Mouse (Mus musculus) limb, embryonic 13.5 days (tissue): ENCODE results near the gene Fam240a. TPM values are rescaled to one million over a fixed set of nuclear protein-coding genes. Genes with fewer than 3 reads are reported as not detected.

Experiments
- ATAC-seq: fragments of 200-750 bp; cut with Nextera tagmentation; 2 replicates; pipeline ENCODE4 v1.8.0; 2017; ENCODE audit warnings: low read depth, moderate number of reproducible peaks, moderate TSS enrichment; ENCODE audit not compliant: low FRiP score
- H3K27ac ChIP-seq: fragments of 300-500 bp; sonication (generic); 2 replicates; pipeline ENCODE4 v1.5.1; 2015; ENCODE audit warnings: inconsistent platforms, mild to moderate bottlenecking, moderate library complexity
- H3K27me3 ChIP-seq: fragments of 300-500 bp; sonication (generic); 2 replicates; pipeline ENCODE4 v1.6.1; 2015; ENCODE audit warnings: mild to moderate bottlenecking, inconsistent platforms
- H3K36me3 ChIP-seq: fragments of 300-500 bp; sonication (generic); 2 replicates; pipeline ENCODE4 v1.6.1; 2015; ENCODE audit warnings: inconsistent platforms, mild to moderate bottlenecking, moderate library complexity
- H3K4me1 ChIP-seq: fragments of 300-500 bp; sonication (generic); 2 replicates; pipeline ENCODE4 v1.6.1; 2015; ENCODE audit warnings: inconsistent platforms
- H3K4me2 ChIP-seq: fragments of 300-500 bp; sonication (generic); replicated peaks from 2 replicates; pipeline ENCODE4 v1.6.1; 2015; ENCODE audit warnings: inconsistent platforms, mild to moderate bottlenecking, moderate library complexity
- H3K4me3 ChIP-seq: fragments of 300-500 bp; sonication (generic); 2 replicates; pipeline ENCODE4 v1.5.1; 2015; ENCODE audit warnings: moderate library complexity, mild to moderate bottlenecking, inconsistent platforms
- H3K9ac ChIP-seq: fragments of 300-500 bp; sonication (generic); 2 replicates; pipeline ENCODE4 v1.6.1; 2015; ENCODE audit warnings: mild to moderate bottlenecking, inconsistent platforms
- H3K9me3 ChIP-seq: fragments of 300-500 bp; sonication (generic); 2 replicates; pipeline ENCODE4 v1.6.1; 2016; ENCODE audit warnings: inconsistent platforms
- WGBS: fragments of 180-500 bp; shearing (Covaris S2); methylation state at CpG from one replicate; pipeline ENCODE4 v1.1.7; 2015; 5-methylcytosine and 5-hydroxymethylcytosine counted together
- polyA plus RNA-seq: library from polyadenylated mRNA; unstranded; fragments of >200 nt; fragmentation: Nextera tagmentation; extraction: Ambion mirVana; gene quantifications from 2 replicates; pipeline ENCODE4 v1.2.1, GENCODE M21; 2015

Fam240a gene
- polyA plus RNA-seq: not detected in 2 replicates

DNA sequence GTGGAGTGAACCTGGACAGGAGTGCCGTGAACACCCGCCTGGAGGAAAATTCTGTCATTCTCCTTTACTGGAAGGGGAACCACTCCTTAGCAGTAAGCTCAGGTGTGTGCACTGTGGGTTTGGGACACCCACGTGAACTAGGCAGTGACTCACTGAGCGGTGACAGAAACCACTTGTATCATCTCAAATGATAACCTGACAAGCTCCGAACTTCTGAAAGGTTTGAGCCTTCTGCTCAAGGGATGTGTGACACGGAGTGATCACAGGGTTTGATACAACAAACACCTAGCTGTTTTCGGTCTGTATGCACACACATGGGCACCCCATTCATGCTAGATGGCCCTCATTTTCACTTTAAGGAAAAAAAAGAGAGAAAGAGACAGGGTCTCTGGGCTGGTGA lies at the start of gene Fam240a:
Gene Fam240a, minus strand, starts transcription at position 76 of the 400 bp plus-strand sequence.
- H3K9me3 ChIP-seq: no peaks in the 10 kb centered on the region
- no peak within 1 kb of the TSS for H3K27ac ChIP-seq
- ATAC-seq: no peak
- WGBS: 86% methylated on average over 7 of the region's 7 CpGs
- no peaks in the 10 kb centered on the region for H3K36me3 ChIP-seq
- H3K4me1 ChIP-seq: no peaks in the 10 kb centered on the region
- H3K27me3 ChIP-seq: no peaks in the 10 kb centered on the region
- no peak within 1 kb of the TSS for H3K4me3 ChIP-seq
- H3K4me2 ChIP-seq: no peak within 1 kb of the TSS
- no peak within 1 kb of the TSS for H3K9ac ChIP-seq

- Histone ChIP-seq H3K27me3 (no peaks in the 10 kb centered on the region), H3K36me3 (no peaks in the 10 kb centered on the region), H3K27ac (no peak overlapping the region), H3K4me1 (no peaks in the 10 kb centered on the region), H3K4me2 (no peak overlapping the region), H3K9ac (no peak overlapping the region), H3K9me3 (no peaks in the 10 kb centered on the region; the same call in 1 of the 2 replicates), H3K4me3 (no peak overlapping the region)
- ATAC-seq: no peak
- WGBS: 72% methylated on average over 2 of the region's 2 CpGs
Measured at GRCm38 (mm10) chr9:110965910-110966231, 49.2 kb upstream of the Fam240a start.

DNA sequence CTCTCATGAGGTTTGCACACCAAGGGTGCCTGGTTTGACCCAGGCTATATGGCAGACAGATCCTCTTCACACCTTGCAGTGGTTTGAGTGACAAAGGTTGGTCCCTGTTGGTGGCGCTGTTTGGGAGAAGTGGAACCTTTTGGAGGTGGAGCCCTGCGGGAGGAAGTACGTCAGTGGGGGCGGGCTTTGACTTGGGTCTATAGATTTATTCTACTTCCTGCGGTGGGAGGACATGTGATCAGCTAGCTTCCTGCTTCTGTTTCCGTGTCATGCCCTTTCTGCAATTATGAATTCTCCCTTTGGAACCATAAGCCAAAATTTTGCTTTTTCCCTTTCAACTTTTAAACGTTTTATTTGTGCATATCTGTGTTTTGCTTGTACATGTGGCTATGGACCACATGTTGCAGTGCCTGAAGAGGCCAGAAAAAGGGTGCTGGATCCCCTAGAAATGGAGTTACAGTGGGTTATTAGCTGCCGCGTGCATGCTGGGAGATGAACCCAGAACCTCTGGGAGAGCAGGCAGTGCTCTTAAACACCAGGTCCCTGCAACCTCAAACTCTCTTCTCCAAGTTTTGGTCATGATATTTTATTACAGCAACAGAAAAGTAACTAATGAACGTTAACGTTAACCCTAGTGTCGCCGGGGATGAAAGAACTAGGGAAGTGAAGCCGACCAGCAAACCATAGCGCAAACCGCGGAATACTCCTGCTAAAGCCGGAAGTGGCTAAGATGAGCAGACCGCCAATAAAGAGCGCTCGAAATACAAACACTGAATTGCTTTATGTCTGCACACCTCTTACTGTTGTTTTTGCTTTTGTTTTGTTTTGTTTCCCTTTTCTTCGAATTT lies 48.6 kb upstream of the Fam240a start:
- no peak for ATAC-seq
- 88% methylated on average over 22 of the region's 22 CpGs for WGBS

DNA sequence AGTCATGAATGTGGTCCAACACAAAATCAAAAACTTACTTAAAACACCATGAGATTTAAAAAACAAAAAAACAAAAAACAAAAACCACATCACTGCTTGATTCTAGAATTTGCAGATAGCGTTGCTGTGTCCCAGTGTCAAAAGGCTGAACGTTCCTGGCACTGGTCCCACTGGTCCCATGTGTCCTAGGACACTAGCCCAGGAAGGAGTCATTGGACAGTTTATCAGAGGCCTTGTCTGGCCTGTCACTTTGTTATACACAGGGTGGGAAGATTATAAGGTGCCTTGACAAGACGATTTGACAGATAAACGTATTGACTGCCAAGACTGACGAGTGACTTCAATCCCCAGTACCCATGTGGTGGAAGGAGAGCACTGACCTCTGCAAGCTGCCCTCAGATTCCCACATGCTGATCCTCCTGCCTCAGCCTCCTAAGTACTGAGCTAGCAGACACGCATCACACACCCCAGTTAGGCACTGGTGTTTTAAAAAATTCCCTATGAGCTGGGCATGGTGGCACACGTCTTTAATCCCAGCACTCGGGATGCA lies 47.0 kb upstream of the Fam240a start:
- no peak overlapping the region for H3K4me3 ChIP-seq
- H3K4me1 ChIP-seq: no peaks in the 10 kb centered on the region
- H3K27ac ChIP-seq: no peak overlapping the region
- no peaks in the 10 kb centered on the region for H3K36me3 ChIP-seq
- H3K27me3 ChIP-seq: no peaks in the 10 kb centered on the region
- no peak overlapping the region for H3K9ac ChIP-seq
- H3K4me2 ChIP-seq: no peak overlapping the region
- no peak for ATAC-seq
- no peaks in the 10 kb centered on the region; the same call in 1 of the 2 replicates for H3K9me3 ChIP-seq
- WGBS: 86% methylated on average over 8 of the region's 8 CpGs

More for the DNA sequence above, 48.6 kb upstream of the Fam240a start:
- no peak overlapping the region for H3K27ac ChIP-seq
- H3K9ac ChIP-seq: no peak overlapping the region
- H3K4me2 ChIP-seq: no peak overlapping the region
- H3K4me3 ChIP-seq: no peak overlapping the region
- no peaks in the 10 kb centered on the region for H3K27me3 ChIP-seq
- H3K4me1 ChIP-seq: no peaks in the 10 kb centered on the region
- no peaks in the 10 kb centered on the region for H3K36me3 ChIP-seq
- H3K9me3 ChIP-seq: no peaks in the 10 kb centered on the region; the same call in 1 of the 2 replicates

- no peaks in the 10 kb centered on the region for H3K4me1 ChIP-seq
- no peaks in the 10 kb centered on the region for H3K36me3 ChIP-seq
- peaks cover 1% of the 10 kb centered on the region; the same call in 1 of the 2 replicates for H3K27me3 ChIP-seq
- 98% methylated on average over 8 of the region's 8 CpGs for WGBS
- no peak overlapping the region for H3K4me2 ChIP-seq
- no peaks in the 10 kb centered on the region for H3K9me3 ChIP-seq
- H3K4me3 ChIP-seq: no peak overlapping the region
- no peak overlapping the region for H3K27ac ChIP-seq
- H3K9ac ChIP-seq: no peak overlapping the region
- no peak for ATAC-seq
Measured at GRCm38 (mm10) chr9:110961386-110961785, 44.7 kb upstream of the Fam240a start.

- 86% methylated on average over 13 of the region's 13 CpGs for WGBS
- Histone ChIP-seq H3K9me3 (no peaks in the 10 kb centered on the region), H3K4me2 (no peak overlapping the region), H3K27ac (no peak overlapping the region), H3K36me3 (no peaks in the 10 kb centered on the region), H3K9ac (no peak overlapping the region), H3K4me3 (no peak overlapping the region), H3K4me1 (no peaks in the 10 kb centered on the region), H3K27me3 (peaks cover 10% of the 10 kb centered on the region)
- no peak for ATAC-seq
Measured at GRCm38 (mm10) chr9:110960230-110961149, 43.8 kb upstream of the Fam240a start.

DNA sequence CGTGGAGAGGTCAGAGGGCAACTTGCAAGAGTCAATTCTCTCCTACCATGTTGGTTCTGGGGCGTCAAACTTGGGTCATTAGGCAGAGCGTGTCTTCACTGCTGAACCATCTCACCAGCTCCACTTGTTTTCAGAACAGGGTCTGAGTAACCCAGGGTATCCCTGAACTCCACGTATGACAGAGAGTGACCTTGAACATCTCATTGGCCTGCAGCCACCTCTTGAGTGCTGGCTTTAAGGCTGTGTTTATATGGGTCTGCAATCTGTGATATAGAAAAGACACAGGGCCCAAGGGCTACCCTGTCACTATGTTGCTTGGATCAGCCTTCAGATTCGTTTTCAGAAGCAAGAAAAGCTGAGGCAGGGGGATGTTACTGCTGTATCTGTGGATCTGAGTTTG lies 43.0 kb upstream of the Fam240a start:
- Histone ChIP-seq H3K4me3 (no peak overlapping the region), H3K4me1 (no peaks in the 10 kb centered on the region), H3K27ac (no peak overlapping the region), H3K9ac (no peak overlapping the region), H3K4me2 (no peak overlapping the region), H3K36me3 (no peaks in the 10 kb centered on the region), H3K9me3 (no peaks in the 10 kb centered on the region), H3K27me3 (peaks cover 19% of the 10 kb centered on the region)
- 79% methylated on average over 5 of the region's 5 CpGs for WGBS
- ATAC-seq: no peak

GRCm38 (mm10) chr9:110955962-110956361 lies 39.3 kb upstream of the Fam240a start:
- H3K9me3 ChIP-seq: no peaks in the 10 kb centered on the region
- ATAC-seq: no peak
- no peak overlapping the region for H3K4me2 ChIP-seq
- H3K4me3 ChIP-seq: no peak overlapping the region
- H3K9ac ChIP-seq: no peak overlapping the region
- H3K27ac ChIP-seq: no peak overlapping the region
- 85% methylated on average over 6 of the region's 6 CpGs for WGBS
- no peaks in the 10 kb centered on the region for H3K36me3 ChIP-seq
- H3K27me3 ChIP-seq: peaks cover 55% of the 10 kb centered on the region
- H3K4me1 ChIP-seq: peaks cover 6% of the 10 kb centered on the region; the same call in 1 of the 2 replicates

DNA sequence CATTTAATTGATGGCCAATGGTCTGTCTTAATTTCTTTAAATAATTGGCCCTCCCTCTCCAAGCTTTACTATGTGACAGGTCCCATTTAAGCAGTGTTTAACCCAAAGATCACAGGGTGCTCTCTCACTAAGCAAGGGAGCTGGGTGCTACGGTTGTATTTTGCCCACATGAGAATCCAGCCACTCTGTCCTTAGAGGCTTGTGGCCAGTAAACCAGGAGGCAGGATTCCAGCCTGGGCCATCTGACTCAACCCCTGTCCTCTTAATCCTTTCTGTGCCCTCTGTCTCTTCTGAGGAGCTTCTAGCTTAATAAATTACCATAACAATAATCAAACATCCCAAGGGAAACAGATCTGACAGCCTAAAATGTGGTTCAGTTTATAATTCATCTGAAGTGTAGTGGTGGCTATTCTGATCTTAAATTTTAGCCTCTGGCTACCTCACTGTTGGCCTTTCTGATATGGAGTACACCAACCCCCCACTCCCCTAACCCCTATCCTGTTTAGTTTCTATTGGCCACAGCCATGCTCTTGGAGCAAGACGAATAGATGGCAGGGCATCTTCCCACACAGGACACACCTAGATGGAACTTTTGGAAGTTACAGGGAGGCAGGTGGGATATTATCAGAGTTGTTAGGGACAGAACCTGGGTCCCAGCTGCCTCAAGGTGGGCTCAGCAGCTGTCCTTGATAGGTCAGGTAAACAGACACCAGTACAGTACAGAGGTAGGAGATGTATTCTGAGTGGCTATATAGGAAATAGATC lies 38.2 kb upstream of the Fam240a start:
- H3K27ac ChIP-seq: no peak overlapping the region
- H3K9ac ChIP-seq: no peak overlapping the region
- no peaks in the 10 kb centered on the region for H3K36me3 ChIP-seq
- no peak overlapping the region for H3K4me3 ChIP-seq
- peaks cover 55% of the 10 kb centered on the region for H3K27me3 ChIP-seq
- H3K4me1 ChIP-seq: peaks cover 6% of the 10 kb centered on the region; the same call in 1 of the 2 replicates
- 52% methylated on average over 2 of the region's 2 CpGs for WGBS
- no peak for ATAC-seq
- no peak overlapping the region for H3K4me2 ChIP-seq
- H3K9me3 ChIP-seq: no peaks in the 10 kb centered on the region

DNA sequence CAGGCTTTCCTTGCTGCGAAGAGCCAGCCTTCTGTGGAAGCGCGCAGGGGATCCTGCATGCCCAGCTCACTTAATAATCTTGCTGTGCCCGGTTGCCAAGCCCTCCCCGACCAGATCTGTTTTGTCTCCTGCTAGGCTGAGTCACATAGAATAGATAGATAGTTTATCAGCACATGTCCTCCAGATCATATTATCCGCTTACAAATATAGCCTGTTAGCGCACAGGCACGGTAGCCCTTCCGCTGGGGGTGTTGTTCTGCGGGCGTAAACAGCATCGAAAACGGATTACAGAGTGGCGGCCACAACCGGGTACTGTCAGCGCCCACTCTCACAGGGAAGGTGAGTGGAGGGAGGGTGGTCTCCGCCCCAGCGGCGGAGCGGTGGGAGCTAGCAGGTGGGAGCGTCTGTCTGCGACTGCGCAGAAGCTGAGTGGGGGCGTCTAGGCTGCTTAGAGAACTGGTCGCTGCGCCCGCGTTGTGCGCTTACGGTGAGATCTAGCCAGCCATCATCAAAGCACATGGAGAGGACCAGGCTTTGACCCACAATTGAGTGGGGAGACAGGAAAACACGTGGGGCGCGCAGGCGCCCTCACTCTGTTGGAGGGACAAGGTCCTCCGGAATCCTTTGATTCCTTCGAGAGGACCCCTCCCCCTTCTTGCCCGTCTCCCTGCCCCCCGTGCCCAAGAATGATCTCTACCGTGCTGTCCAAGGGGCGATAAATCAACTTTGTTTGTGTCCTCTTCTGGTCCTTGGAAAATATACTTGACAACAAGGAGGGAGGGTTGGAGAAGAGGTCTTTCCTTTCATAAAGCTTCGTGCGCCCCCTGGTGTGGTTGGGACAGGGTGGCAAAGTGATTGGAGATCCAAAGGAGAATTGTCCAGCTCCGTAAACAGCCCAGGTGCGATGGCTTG lies 37.1 kb upstream of the Fam240a start:
- Histone ChIP-seq H3K9ac (peak overlapping the region; percentile 56), H3K4me3 (peak overlapping the region; percentile 53), H3K4me1 (peaks cover 6% of the 10 kb centered on the region; the same call in 1 of the 2 replicates), H3K27me3 (peaks cover 61% of the 10 kb centered on the region), H3K36me3 (no peaks in the 10 kb centered on the region), H3K27ac (no peak overlapping the region), H3K9me3 (no peaks in the 10 kb centered on the region), H3K4me2 (peak overlapping the region; percentile 94)
- peak; percentile 31; the same call in 1 of the 2 replicates for ATAC-seq
- 1% methylated on average over 44 of the region's 44 CpGs for WGBS
